Comparison of ENCODE assay signal across 9 mouse cellular contexts in genomic region chr2:105126691-105127530, GRCm38 (mm10). TPM values are rescaled to one million over a fixed set of nuclear protein-coding genes. Genes with fewer than 3 reads are reported as not detected.
DNase-seq lines count a peak whose midpoint lies in the region; ATAC-seq lines count a peak whose summit lies in the region.
"Had no signal": no experiment of that assay in that cellular context is flagged by ENCODE, and none has a peak within 500 bp of the region (broad histone marks: within the 10 kb centered on the region; RNA-seq: fewer than 3 reads in every experiment).

No protein-coding gene starts in this region.

- intact Hi-C loops in left cerebral cortex, postnatal 36 days (cut with DNase I): no loop called here

- H3K4me3 ChIP-seq in heart, embryonic 10.5 days: peak overlapping the region; percentile 55
- peak overlapping the region; percentile 30 for H3K4me3 ChIP-seq in forebrain, embryonic 13.5 days
- H3K4me3 ChIP-seq in midbrain, embryonic 15.5 days: peak overlapping the region; percentile 5; the same call in 1 of the 2 replicates

- no peaks in the 10 kb centered on the region for H3K36me3 ChIP-seq in heart, embryonic 10.5 days
- H3K36me3 ChIP-seq in forebrain, embryonic 13.5 days (ENCODE audit: poor library complexity, severe bottlenecking): no peaks in the 10 kb centered on the region
- H3K36me3 ChIP-seq in midbrain, embryonic 15.5 days (replicated peaks): no peaks in the 10 kb centered on the region

- H3K4me2 ChIP-seq in forebrain, embryonic 13.5 days: peak overlapping the region; percentile 53
- H3K4me2 ChIP-seq in midbrain, embryonic 15.5 days: peak overlapping the region; percentile 28

- no peak for DNase-seq in heart, embryonic 10.5 days (ENCODE audit: low spot score)
- DNase-seq in heart, adult 8-10 months (ENCODE audit: low spot score): no peak
- DNase-seq in kidney, adult 9 months: peak; percentile 21
- DNase-seq in left cerebral cortex, postnatal 36 days (ENCODE audit: low spot score in 2 of 2): no peak
- no peak for DNase-seq in adrenal gland, adult 18-20 months (ENCODE audit: low spot score in 2 of 2)

- peak; percentile 29 for ATAC-seq in forebrain, embryonic 13.5 days
- peak; percentile 20; the same call in 1 of the 2 replicates for ATAC-seq in midbrain, embryonic 15.5 days (replicated peaks)
- no peak for ATAC-seq in inflammation-experienced regulatory T-cells, adult 6 months

- peaks cover 97% of the 10 kb centered on the region for H3K27me3 ChIP-seq in heart, embryonic 10.5 days (ENCODE audit: insufficient read depth, poor library complexity, severe bottlenecking)
- H3K27me3 ChIP-seq in forebrain, embryonic 13.5 days: peaks cover 98% of the 10 kb centered on the region
- peaks cover 86% of the 10 kb centered on the region for H3K27me3 ChIP-seq in midbrain, embryonic 15.5 days (replicated peaks)

- H3K27ac ChIP-seq in heart, embryonic 10.5 days: peak overlapping the region; percentile 71
- no peak overlapping the region for H3K27ac ChIP-seq in forebrain, embryonic 13.5 days
- H3K27ac ChIP-seq in midbrain, embryonic 15.5 days: no peak overlapping the region

- peak overlapping the region; percentile 21; the same call in 1 of the 2 replicates for H3K9ac ChIP-seq in forebrain, embryonic 13.5 days
- H3K9ac ChIP-seq in midbrain, embryonic 15.5 days: no peak overlapping the region

- H3K4me1 ChIP-seq in heart, embryonic 10.5 days: peaks cover 40% of the 10 kb centered on the region
- peaks cover 23% of the 10 kb centered on the region for H3K4me1 ChIP-seq in forebrain, embryonic 13.5 days
- peaks cover 17% of the 10 kb centered on the region; the same call in 1 of the 2 replicates for H3K4me1 ChIP-seq in midbrain, embryonic 15.5 days

- H3K9me3 ChIP-seq in heart, embryonic 10.5 days: no peaks in the 10 kb centered on the region
- H3K9me3 ChIP-seq in forebrain, embryonic 13.5 days (replicated peaks): no peaks in the 10 kb centered on the region
- H3K9me3 ChIP-seq in midbrain, embryonic 15.5 days: no peaks in the 10 kb centered on the region

- WGBS in heart, embryonic 10.5 days: under 1% methylated on average over 92 of the region's 92 CpGs
- WGBS in forebrain, embryonic 13.5 days: under 1% methylated on average over 86 of the region's 92 CpGs
- under 1% methylated on average over 91 of the region's 92 CpGs for WGBS in midbrain, embryonic 15.5 days

RNA-seq across cellular contexts. Expression of gene Wt1, which starts 0.6 kb away (rescaled TPM):
- 36.5 and 41.9 TPM in 2 replicates for polyA plus RNA-seq in heart, embryonic 10.5 days (2016; fragmentation: Nextera tagmentation; extraction: Ambion mirVana)
- 1 to 10 TPM; 4.7 to 8.3 (median 5.3) TPM for total RNA-seq in heart, adult 8-10 months (2022)
- not detected in 2 replicates for polyA plus RNA-seq in forebrain, embryonic 13.5 days (2015; fragmentation: Nextera tagmentation; extraction: Ambion mirVana)
- 0.09 and 0.13 TPM in 2 replicates for polyA plus RNA-seq in midbrain, embryonic 15.5 days (2015; fragmentation: Nextera tagmentation; extraction: Ambion mirVana)
- polyA plus RNA-seq in inflammation-experienced regulatory T-cells, adult 6 months (2017; shearing (Covaris generic)): not detected
- under 1 TPM; 0.16 to 0.27 TPM for total RNA-seq in left cerebral cortex, postnatal 36 days (2021)
- total RNA-seq in adrenal gland, adult 18-20 months (2021): 1 to 10 TPM; 1.8 to 3.3 TPM

RNA-seq across cellular contexts. Expression of gene Gm11060, which starts 35.1 kb away (rescaled TPM):
- not detected in 2 replicates for polyA plus RNA-seq in heart, embryonic 10.5 days (2016; fragmentation: Nextera tagmentation; extraction: Ambion mirVana)
- total RNA-seq in heart, adult 8-10 months (2022): not detected
- polyA plus RNA-seq in forebrain, embryonic 13.5 days (2015; fragmentation: Nextera tagmentation; extraction: Ambion mirVana): not detected in 2 replicates
- polyA plus RNA-seq in midbrain, embryonic 15.5 days (2015; fragmentation: Nextera tagmentation; extraction: Ambion mirVana): not detected in 2 replicates
- polyA plus RNA-seq in inflammation-experienced regulatory T-cells, adult 6 months (2017; shearing (Covaris generic)): not detected
- not detected for total RNA-seq in left cerebral cortex, postnatal 36 days (2021)
- total RNA-seq in adrenal gland, adult 18-20 months (2021): not detected
- polyA plus RNA-seq: gonadal fat pad, adult 2 months had no signal

Comparison
In these comparisons a context has a peak if more than half of its experiments do, and no peak if none do; other contexts are left out.
1. H3K4me3 ChIP-seq: peak in every context shown above with its lines; median percentile 55 in heart, embryonic 10.5 days; 30 in forebrain, embryonic 13.5 days; 5 in midbrain, embryonic 15.5 days.
2. RNA of gene Wt1, which starts 0.6 kb away (polyA plus RNA-seq): 36.5 to 41.9 TPM in heart, embryonic 10.5 days; 0.09 to 0.13 TPM in midbrain, embryonic 15.5 days, not detected in forebrain, embryonic 13.5 days and not detected in inflammation-experienced regulatory T-cells, adult 6 months; every median in the first group is over 10 times any median in the second.